Mouse (Mus musculus) adrenal gland, postnatal 4 days (tissue): ENCODE results near the gene Orc5. TPM values are rescaled to one million over a fixed set of nuclear protein-coding genes. Genes with fewer than 3 reads are reported as not detected.

Experiments
- DNase-seq, 2 experiments: peaks; one replicate each; pipeline ENCODE4 v3.0.0; 2021 to 2022; ENCODE audit warnings: low spot score in 2 of 2, mixed read lengths in 2 of 2
- long read RNA-seq, 2 experiments: library from polyadenylated mRNA; stranded (forward); transcript quantifications; one replicate each; pipeline ENCODE4 v2.0.0; 2021
- total RNA-seq, 2 experiments: library from RNA; stranded (reverse); gene quantifications; 2 replicates each; pipeline ENCODE4 v1.2.3; 2021

The Orc5 gene
- total RNA-seq = 10 to 100 TPM; 25.4 TPM
- long read RNA-seq, experiment 1, transcript Orc5-201 (14 exons, 2,103 nt) = major isoform, 10 of 15 reads
- long read RNA-seq, experiment 1, partial matches to known transcripts = 2 of 15 reads
- long read RNA-seq, experiment 1, other reads (novel, unspliced or antisense) = 2 of 15 reads
- long read RNA-seq, experiment 2, transcript Orc5-201 (14 exons, 2,103 nt) = major isoform, 20 of 31 reads
- long read RNA-seq, experiment 2, partial matches to known transcripts = 3 of 31 reads
- long read RNA-seq, experiment 2, other reads (novel, unspliced or antisense) = 5 of 31 reads

DNA sequence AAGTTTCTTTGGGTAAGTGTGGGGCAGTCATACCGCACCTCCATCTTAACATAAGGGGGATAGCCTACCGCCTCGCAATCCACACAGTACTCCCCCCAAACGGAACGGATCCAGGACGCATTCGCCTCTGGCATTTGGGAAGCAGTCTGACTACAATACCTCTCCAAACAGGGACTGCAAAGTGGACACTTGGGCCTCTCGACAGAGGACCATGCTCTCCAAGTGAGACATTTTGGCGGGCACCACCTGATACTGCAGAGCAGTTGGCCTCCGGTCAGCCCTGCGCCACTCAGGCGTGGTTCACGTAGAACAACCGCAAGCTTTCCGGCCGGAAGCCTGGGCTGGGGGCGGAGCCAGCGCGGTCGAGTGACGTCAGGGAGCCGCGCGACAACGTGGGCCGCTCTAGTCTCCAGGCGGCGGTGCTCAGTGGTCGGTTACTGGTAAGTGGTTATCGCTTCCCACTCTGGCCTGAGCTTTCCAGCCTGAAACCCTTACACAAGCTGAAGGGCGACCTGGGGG, at the start of gene Orc5:
Gene Orc5 (minus strand): TSS at position 397 of the 519 bp plus-strand sequence.
- DNase-seq = peak; percentile 80 to 84

DNA sequence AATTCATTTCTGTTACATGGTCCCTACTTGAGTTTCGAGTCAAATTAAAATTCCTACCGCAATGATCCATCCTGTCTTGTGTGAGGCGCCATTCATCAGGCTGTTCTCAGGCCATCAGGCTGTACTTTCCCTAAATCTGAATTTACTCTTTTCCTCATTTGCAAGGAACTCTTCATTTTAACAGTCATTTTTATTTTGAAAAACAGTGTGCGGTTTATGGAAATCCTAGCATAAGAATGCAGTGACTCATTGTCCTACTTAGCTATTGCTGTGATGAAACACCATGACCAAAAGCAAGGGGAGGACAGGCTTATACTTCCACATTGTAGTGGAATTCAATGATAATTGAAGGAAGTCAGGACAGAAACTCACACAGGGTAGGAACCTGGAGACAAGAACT, 46.8 kb upstream of the Orc5 start:
- no peak for DNase-seq

DNA sequence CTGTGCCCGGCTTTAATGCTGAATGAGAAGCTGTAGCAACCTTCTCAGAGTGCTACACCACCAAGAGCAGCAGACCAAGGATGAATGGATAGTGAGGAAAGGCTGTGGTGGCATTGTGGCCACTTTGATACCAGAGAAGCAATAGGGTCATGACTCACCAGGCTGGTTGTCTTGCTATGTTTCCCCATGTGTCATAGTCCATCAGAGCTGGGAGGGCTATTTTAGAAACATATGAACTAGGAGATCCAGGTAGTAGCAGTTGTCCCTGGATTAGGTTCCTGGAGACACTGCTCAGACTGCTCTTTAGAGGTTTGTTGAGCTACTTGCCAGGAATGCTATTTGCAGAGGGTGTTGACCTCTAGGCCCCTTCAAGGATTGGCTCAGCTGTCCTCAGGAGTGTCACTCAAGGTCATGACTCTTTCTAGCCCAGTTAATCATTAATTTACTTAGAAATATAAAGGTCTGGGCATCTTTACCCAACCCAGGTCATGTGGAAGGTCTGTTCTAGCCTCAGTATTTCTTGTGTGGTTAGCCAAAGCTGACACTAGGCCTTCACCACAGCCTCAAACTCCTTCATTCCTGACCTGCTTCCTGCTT, 39.2 kb upstream of the Orc5 start:
- DNase-seq = no peak

DNA sequence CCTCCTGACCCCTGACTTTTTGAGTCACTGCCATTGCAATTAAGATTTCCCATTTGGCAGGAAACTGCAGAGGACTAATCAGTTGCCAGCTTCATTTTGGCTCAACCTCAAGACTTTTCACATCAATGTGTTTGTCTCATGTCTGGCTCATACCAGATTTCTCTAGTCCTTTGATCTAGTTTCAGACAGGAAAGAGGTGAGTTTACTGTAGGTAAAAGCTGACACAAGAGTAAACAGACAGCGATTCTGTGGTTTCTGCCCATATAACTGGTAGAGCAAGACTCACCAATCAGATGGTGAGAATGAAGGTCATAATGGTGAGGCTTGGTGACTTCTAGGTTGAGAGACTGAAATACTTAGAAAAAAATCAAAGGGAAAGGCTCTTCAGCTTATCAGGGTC, 37.3 kb upstream of the Orc5 start:
- no peak for DNase-seq

DNA sequence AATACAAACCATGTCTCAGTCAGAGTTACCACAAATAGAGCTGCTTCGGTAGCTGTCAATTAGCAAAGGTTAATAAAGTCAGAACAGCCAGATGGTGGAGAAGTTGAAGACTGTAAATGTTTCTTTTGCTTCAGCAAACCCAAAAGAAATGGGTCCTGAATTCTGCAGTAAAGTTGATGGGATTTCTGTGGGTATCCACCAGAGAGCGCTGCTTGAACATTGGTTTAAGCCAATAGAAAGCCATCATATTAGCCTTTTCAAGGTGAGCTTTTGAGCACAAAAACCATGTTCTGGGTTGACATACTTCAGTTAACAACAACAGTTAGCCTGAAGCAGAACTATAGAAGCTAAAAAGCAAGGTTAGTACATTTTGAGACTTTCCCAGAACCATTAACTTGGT, 34.3 kb upstream of the Orc5 start:
- no peak for DNase-seq

DNA sequence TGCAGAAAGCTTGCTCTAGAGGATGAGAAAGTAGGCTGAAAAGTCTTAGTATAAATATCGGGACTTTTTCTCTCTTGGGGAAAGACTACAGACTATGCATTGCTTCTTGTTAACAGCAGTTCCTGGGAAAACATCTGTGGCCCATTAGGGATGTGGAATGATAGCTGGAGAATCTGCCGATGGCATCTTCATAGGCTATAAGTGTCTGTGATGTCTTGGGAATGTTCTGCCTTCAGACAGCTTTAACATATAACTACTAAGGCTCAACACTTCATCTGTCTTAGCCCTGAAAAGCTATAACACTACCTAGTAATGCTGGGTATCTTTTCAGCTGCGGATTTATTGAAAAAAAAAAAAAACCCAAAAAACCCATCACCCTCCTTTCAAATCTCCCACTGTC, 27.8 kb upstream of the Orc5 start:
- DNase-seq = no peak

DNA sequence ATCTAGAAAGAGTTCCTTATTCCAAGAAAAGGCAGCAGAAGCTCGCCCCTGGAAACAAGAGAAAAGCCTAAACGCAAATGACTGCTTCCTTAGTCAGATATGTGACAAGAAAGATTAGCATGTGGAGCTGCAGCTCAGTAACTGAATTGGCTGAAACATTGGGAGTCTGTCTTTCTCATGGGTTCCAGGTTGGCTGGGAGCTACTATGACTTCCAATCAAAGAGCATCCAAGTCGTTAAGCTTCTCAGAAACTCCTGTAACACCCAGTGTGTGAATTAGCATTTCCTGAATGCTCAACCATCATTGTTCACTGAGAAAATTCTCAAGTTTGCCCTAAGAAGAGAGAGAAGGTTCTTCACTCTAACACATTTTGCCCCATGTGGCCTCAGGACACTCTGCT, 24.5 kb upstream of the Orc5 start:
- DNase-seq = no peak

DNA sequence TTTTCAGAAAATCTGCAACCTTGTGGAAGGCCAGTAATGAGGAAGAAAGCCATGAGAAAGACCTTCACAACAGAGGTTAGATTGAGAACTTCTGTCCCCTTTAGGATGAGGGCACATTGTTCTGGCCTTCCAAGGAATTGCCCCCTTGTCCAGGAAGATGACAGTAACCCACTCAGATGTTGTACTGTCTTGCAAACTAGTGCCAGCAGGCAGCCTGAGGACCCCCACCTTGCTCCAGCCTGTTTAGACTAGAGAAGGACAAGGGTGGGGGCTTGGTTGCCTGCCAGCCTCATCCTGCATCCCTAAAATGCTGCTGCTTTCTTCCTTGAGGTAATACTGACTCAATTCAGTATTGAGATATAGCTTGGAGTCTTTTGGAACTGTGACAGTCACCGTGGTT, 23.9 kb upstream of the Orc5 start:
- no peak for DNase-seq

DNA sequence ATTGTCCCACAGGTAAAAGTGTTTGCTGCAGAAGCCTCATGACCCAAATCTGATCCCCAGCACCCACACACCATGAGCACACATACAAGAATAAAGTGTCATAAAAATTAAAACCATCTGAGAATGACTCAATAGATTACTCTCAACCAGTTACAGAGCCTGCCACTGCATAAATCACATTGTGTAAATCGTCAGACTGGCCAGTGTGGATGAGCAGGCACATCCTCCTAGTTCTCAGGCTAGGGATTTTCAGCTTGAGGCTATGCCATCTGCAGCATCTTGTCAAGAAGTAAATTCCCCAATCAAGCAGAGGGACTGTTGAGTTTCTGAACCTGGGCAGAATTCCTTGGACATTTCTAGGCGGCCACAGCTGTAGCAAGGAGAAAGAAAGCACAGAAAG, 23.5 kb upstream of the Orc5 start:
- DNase-seq = no peak

DNA sequence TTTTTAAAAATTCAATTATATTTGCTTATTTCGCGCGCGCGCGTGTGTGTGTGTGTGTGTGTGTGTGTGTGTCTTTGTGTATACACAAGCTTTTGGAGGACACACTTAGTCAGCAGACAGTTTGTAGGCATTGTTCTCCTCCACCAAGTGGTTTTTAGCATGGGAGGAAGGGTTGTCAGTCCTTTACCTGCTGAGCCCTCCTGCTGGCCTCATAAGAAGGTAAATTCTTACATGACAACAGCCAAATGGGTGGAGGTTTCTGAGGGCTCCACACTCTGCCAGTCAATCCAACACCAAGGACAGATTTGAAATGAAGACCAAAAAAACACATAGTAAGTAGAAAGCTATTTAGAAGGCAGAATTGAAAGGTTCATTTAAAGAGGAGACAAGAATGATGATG, 22.7 kb upstream of the Orc5 start:
- no peak for DNase-seq

DNA sequence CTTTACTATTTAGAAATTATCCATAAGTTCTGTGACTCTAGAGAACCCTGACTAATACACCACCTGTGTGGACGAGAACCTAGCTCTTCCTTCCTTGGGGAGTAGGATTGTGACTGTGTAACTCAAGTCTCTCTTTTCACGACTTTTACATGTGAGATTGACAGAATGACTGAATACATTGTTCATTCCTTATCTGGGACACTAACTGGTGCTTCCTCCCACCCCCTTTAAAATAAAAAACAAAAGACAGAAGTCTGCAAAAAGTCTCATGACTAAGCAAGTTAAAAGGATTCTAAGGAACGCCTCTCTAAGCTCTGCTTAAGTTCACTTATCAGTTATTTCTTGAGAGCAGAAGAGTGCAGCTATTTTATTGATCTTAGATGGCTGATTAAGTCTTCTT, 22.2 kb upstream of the Orc5 start:
- no peak for DNase-seq

DNA sequence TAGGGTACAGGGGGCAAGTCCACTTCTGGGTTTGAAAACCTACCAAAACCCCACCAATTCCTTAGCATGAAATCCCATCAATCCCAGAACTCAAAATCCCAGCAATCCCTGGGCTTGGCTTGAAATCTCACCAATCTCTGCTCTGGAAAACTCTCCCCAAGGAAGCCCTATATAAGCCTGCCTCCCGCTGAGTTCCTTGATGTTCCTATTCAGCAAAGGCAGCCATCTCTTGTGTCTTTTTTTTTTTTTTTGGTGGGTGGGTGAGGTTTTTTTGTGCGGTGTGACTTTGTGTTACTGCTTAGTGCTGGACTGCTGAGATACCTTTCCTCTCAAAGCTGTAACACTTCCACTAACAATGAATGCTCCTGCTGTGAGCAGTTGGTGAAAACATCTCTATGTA, 15.5 kb upstream of the Orc5 start:
- DNase-seq = no peak

DNA sequence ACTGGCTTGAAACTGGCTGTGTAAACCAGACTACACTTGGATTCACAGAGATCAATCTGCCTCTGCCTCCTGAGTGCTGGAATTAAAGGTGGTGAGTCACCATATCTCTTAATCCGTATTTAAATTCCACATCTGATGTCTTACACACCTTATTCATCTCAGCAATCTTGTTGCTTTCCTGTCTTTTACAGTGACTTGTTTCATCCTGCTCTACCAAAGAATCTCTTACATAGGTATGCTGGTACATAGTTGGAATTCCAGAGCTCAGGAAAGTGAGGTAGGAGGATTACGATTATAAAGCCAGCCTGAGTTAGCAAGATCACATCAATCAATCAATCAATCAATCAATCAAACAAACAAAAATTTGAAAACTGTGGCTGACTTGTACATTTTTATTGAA, 9.6 kb upstream of the Orc5 start:
- no peak for DNase-seq

DNA sequence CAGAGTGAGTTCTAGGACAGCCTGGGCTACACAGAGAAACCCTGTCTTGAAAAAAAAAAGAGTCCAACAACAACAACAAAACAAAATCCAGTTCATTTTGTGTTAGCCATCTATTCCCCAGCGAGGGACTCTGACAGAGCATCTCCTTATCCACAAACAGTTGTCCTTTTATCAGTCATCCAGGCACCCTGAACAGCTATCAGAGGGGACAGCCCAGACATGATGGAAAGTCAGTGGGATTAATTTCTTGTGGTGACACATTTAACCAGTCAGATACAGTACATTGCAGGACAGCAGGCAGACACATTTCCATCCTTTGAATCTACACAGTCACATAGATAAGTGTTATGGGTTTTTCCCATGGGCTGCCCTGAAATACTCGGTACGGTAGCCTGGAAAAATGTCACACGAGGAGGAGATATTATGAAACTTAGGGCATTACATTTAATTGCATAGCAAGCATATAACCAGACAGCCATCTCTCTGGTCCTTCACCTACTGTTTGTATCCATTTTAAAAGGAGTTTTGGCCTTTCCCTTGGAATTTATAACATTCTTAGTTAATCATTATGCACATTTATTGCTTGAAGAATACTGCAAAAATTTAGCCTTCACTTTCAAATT, 7.4 kb upstream of the Orc5 start:
- no peak for DNase-seq

DNA sequence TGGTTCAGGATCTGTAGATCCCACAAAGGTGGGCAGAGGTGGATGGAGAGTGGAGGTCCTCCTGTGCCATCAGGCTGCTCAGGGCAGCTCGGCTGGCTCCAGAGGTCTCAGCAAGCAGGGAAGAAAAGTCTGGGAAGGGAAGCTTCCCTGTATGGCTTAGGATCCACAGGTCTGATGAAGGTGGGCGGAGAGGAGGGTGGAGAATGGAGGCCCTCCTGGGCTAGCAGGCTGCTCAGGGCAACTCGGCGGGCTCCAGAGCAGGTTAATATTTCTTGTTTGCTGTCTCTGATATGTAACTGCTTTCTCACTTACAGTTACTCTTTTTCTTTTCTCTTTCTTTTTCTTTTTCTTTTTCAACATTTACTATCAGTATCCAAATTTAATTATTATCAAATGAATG, 6.5 kb upstream of the Orc5 start:
- no peak for DNase-seq

DNA sequence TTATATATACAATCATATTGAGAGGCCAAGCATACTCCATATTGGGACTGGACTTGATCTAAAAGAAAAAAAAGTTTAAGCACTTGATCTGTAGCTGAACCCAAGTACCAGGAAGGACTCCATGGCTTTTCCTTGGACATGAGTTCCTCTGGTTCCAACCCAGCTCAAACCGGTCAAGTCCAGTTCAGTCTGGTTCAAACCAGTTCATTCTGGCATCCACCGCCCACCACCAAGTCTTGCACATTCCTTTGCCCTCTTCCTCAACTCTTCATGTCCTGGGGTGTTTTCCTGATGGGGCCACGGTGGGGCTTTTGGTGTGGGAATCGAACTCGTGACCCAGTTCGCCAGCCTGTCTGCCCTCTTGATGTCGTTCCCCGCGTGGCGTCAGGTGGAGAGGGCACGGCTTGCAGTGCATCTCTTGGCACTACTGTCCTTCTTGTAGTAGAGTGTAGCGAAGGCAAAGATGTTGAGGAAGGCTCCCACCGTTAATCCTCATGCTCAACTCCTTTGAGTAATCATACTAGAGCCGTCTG, 2.1 kb upstream of the Orc5 start:
- DNase-seq = no peak

DNA sequence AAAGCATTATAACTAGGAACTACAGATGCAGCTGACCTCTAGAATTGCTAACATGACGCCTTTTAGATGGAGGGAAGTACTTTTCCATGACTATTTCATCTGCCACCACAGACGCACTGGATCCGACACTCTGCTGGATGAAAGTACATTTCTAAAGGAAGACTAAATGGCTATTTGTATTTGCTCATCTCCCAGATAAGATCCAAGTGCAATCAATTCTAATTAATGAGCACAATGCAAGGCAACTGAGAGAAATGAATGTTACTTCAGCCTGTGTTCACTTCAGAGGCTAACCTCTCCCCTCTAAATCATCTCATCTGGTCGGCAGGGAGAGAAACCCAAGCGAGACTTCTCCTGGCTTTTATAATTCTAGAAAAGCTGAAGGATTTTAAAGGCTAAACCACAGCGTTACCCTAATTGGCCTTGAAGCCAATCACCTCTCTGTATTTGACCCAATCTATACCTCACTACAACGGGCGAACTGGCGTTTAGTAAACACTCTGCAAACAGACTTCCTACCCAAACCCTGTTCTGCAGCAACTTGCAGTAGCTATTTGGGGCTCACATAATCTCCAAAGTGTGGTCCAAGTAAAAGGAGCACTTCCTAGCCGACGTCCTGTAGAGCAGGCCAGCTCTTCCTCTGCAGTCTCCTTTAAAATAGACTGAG, 730 bp downstream of the Orc5 start:
- no peak for DNase-seq

DNA sequence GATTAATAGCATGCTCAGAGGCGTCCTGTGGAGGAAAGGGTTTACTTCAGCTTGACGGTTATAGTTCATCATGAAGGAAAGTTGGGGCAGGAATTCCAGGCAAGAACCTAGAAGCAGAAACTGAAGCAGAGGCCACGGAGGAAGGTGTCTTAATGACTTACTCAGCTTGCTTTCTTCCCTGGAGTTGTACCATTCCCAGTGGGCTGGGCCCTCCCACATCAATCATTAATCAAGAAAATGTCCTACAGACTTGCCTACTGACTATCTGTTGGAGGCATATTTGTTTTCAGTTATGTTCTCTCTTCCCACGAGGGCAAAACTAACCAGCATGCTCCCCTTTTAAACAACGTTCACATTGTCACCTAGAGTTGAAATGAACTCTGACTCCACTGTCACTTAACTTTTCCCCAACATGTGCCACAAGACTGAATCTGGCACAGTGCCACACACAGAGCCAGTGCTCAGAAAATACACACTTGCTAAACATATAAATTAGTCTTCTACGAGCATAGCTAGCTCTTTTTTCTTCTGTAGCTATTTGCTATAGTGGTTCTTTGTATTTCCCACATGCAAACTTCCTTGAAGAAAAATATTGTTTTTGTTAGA, 1.6 kb downstream of the Orc5 start:
- no peak for DNase-seq

DNA sequence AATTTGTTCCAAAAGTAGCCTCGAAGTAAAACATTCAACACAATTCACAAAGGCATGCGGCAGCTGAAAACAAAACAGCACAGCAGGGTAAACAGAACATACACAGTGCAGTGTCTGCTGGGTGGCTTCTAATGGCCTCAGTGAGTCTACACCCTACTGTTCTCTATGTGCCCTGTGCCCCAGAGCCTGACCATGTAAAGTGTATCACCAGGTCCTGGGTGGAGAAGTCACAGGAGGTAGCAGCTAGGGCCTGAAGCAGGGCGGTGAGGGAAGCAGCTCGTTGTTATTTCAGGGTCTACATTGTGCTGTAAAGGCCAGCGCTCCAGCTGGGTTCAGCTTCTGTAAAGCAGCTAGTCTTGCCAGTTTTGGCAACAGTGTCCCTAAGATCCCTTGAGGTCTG, 3.7 kb downstream of the Orc5 start:
- DNase-seq = no peak

DNA sequence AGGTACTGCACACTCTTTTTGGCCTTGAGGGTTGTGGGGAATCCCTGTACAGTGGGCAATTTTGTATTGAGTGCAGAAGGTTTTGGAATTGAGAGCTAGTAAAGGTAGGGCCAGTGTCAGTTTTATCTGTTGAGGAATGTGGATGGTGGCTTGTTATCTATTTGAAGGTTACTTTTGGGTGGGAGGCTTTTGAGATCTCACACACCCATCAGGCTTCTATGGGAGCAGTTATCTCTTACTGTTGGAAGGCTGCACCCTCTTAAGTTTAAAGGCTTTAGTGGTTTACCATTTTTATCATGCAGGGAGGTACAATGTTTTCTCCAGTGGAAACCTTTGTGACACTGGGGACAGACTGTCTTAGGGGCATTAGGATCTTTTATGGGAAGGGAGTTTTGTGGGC, 4.9 kb downstream of the Orc5 start:
- no peak for DNase-seq

DNA sequence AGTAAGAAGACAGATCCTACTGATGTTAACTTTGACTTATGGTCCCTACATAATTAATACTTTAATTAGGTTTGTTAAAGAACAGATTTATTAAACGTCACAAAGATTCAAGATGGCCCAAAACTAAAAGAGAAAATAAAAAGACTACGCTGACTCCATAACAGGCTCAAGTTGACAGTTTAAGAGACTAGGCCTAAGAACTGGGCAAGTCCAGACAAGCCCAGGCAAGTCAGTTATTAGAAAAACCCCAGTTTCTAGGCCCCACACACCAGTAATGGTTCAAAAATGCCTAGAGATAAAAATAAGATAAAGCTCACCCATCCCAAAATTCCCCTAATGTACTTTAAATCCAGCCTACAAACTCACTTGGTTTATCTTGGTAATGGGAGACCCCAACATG, 7.6 kb downstream of the Orc5 start:
- no peak for DNase-seq
